Mouse (Mus musculus) stomach, embryonic 15.5 days (tissue): ENCODE measurements at regions not wholly inside any gene's neighbourhood (a gene's known extent, or its start where the extent isn't known, plus 50 kb on each side); places are given as distances from the start of the nearest gene placed in this dataset.
"Not testable (repeated sequence)": the region's sequence is repeated elsewhere in the genome, so short reads cannot be mapped to it uniquely, and the experiment has no call there.

ENCODE experiments used
- ATAC-seq: fragments of 200-750 bp; cut with Nextera tagmentation; 2 replicates; pipeline ENCODE4 v1.8.0; 2017; ENCODE audit warnings: low read depth, moderate number of reproducible peaks, moderate TSS enrichment; ENCODE audit not compliant: insufficient read depth, low FRiP score
- H3K27ac ChIP-seq: fragments of 300-500 bp; sonication (generic); 2 replicates; pipeline ENCODE4 v1.5.1; 2015; ENCODE audit warnings: mild to moderate bottlenecking, inconsistent platforms
- H3K27me3 ChIP-seq: fragments of 300-500 bp; sonication (generic); replicated peaks from 2 replicates; pipeline ENCODE4 v1.6.1; 2015; ENCODE audit warnings: inconsistent platforms
- H3K36me3 ChIP-seq: fragments of 300-500 bp; sonication (generic); 2 replicates; pipeline ENCODE4 v1.6.1; 2015; ENCODE audit warnings: inconsistent platforms
- H3K4me1 ChIP-seq: fragments of 300-500 bp; sonication (generic); 2 replicates; pipeline ENCODE4 v1.6.1; 2015; ENCODE audit warnings: inconsistent platforms
- H3K4me2 ChIP-seq: fragments of 300-500 bp; sonication (generic); 2 replicates; pipeline ENCODE4 v1.6.1; 2015; ENCODE audit warnings: mild to moderate bottlenecking, inconsistent platforms
- H3K4me3 ChIP-seq: fragments of 300-500 bp; sonication (generic); replicated peaks from 2 replicates; pipeline ENCODE4 v1.5.1; 2015; ENCODE audit warnings: inconsistent platforms
- H3K9ac ChIP-seq: fragments of 300-500 bp; sonication (generic); 2 replicates; pipeline ENCODE4 v1.6.1; 2015; ENCODE audit warnings: inconsistent platforms
- H3K9me3 ChIP-seq: fragments of 300-500 bp; sonication (generic); 2 replicates; pipeline ENCODE4 v1.6.1; 2016; ENCODE audit warnings: inconsistent platforms
- WGBS: fragments of 180-500 bp; shearing (Covaris S2); methylation state at CpG from one replicate; pipeline ENCODE4 v1.1.7; 2015; 5-methylcytosine and 5-hydroxymethylcytosine counted together

- not testable (repeated sequence) for H3K4me2 ChIP-seq, H3K27me3 ChIP-seq, H3K36me3 ChIP-seq, ATAC-seq, H3K9me3 ChIP-seq, H3K4me3 ChIP-seq, H3K9ac ChIP-seq, H3K4me1 ChIP-seq, H3K27ac ChIP-seq
- WGBS, result 82% methylated on average over 3 of the region's 3 CpGs
These were observed 306.7 kb upstream of the Ell2 start for GRCm38 (mm10) chr13:75399846-75400245.

GRCm38 (mm10) chr13:75420726-75421125 is 285.8 kb upstream of the Ell2 start:
- 63% methylated on average over 2 of the region's 2 CpGs for WGBS
- H3K27me3 ChIP-seq, result no peaks in the 10 kb centered on the region
- H3K9ac ChIP-seq, result no peak overlapping the region
- no peaks in the 10 kb centered on the region for H3K36me3 ChIP-seq
- no peak for ATAC-seq
- no peaks in the 10 kb centered on the region for H3K9me3 ChIP-seq
- no peaks in the 10 kb centered on the region for H3K4me1 ChIP-seq
- H3K4me2 ChIP-seq, result no peak overlapping the region
- H3K27ac ChIP-seq, result no peak overlapping the region
- H3K4me3 ChIP-seq, result no peak overlapping the region

- H3K4me3 ChIP-seq, result no peak overlapping the region
- ATAC-seq, result no peak
- H3K27ac ChIP-seq, result no peak overlapping the region
- no peak overlapping the region for H3K4me2 ChIP-seq
- H3K9me3 ChIP-seq, result no peaks in the 10 kb centered on the region
- no peaks in the 10 kb centered on the region for H3K4me1 ChIP-seq
- 74% methylated on average over 3 of the region's 3 CpGs for WGBS
- no peaks in the 10 kb centered on the region for H3K27me3 ChIP-seq
- H3K36me3 ChIP-seq, result no peaks in the 10 kb centered on the region
- no peak overlapping the region for H3K9ac ChIP-seq
These were observed 279.6 kb upstream of the Ell2 start for GRCm38 (mm10) chr13:75426971-75427370.

- WGBS, result 61% methylated on average over 2 of the region's 2 CpGs
- H3K4me3 ChIP-seq, result no peak overlapping the region
- H3K4me1 ChIP-seq, result no peaks in the 10 kb centered on the region
- no peak overlapping the region for H3K4me2 ChIP-seq
- H3K9me3 ChIP-seq, result no peaks in the 10 kb centered on the region
- H3K27me3 ChIP-seq, result no peaks in the 10 kb centered on the region
- H3K9ac ChIP-seq, result no peak overlapping the region
- ATAC-seq, result no peak
- H3K36me3 ChIP-seq, result no peaks in the 10 kb centered on the region
- H3K27ac ChIP-seq, result no peak overlapping the region
These were observed 267.4 kb upstream of the Ell2 start for GRCm38 (mm10) chr13:75439170-75439569.

DNA sequence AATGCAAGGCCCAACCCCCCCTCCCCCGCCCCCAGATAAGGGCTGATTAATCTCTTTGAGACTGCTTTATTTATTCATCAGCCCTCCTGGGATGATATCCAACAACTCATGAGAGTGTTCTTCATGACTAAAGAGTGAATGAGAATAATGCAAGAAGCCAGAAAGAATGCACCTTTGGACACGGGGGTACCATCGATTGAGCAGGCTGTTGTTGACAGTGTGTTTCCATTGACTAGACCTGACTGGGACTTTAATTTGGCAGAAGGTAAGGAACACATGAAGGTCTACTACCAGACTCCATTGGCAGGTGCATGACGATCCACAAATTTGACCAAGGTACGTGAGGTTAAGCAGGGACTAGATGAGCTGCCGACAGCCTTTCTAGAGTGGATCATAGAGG is 266.5 kb upstream of the Ell2 start:
- Histone ChIP-seq H3K27me3 (no peaks in the 10 kb centered on the region), H3K9me3 (no peaks in the 10 kb centered on the region), H3K4me1 (no peaks in the 10 kb centered on the region), H3K36me3 (no peaks in the 10 kb centered on the region), H3K4me3 (no peak overlapping the region), H3K4me2 (no peak overlapping the region), H3K9ac (no peak overlapping the region), H3K27ac (no peak overlapping the region)
- WGBS, result 91% methylated on average over 6 of the region's 6 CpGs
- no peak for ATAC-seq

- no peak overlapping the region for H3K4me3 ChIP-seq
- 50% methylated on average over 1 of the region's 1 CpGs for WGBS
- no peak overlapping the region for H3K4me2 ChIP-seq
- ATAC-seq, result no peak
- H3K27me3 ChIP-seq, result no peaks in the 10 kb centered on the region
- H3K36me3 ChIP-seq, result no peaks in the 10 kb centered on the region
- no peaks in the 10 kb centered on the region for H3K4me1 ChIP-seq
- no peaks in the 10 kb centered on the region for H3K9me3 ChIP-seq
- 0 out of 2 replicates have a peak overlapping the region, but pooled peaks have one; percentile 8 for H3K27ac ChIP-seq
- H3K9ac ChIP-seq, result no peak overlapping the region
These were observed 246.2 kb upstream of the Ell2 start for GRCm38 (mm10) chr13:75460335-75460878.

DNA sequence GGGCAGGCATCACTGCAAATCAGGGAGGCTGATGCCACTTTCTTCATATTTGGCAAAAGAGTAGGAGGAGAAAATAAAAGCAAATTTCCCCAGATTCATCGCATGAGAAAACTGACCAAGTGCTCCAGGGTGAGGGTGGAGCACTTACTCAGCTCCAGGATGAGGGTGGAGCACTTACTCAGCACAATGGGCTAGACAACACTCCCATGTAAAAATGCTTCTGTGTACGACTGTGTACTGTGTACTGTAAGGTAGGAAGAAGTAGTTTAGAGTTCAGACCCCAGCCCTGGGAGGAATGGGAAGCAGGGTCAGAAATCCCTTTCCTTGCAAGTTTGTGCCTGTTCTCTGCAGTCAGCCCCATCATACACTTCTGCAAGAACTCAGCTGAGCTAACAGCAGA is 245.3 kb upstream of the Ell2 start:
- 59% methylated on average over 2 of the region's 2 CpGs for WGBS
- Histone ChIP-seq H3K36me3 (no peaks in the 10 kb centered on the region), H3K9ac (no peak overlapping the region), H3K4me1 (no peaks in the 10 kb centered on the region), H3K4me3 (no peak overlapping the region), H3K27ac (no peak overlapping the region), H3K27me3 (no peaks in the 10 kb centered on the region), H3K9me3 (no peaks in the 10 kb centered on the region), H3K4me2 (no peak overlapping the region)
- ATAC-seq, result no peak

GRCm38 (mm10) chr13:75467225-75467624 is 239.3 kb upstream of the Ell2 start:
- H3K4me1 ChIP-seq, result no peaks in the 10 kb centered on the region
- H3K27me3 ChIP-seq, result no peaks in the 10 kb centered on the region
- H3K36me3 ChIP-seq, result no peaks in the 10 kb centered on the region
- no peak overlapping the region for H3K4me3 ChIP-seq
- no peak overlapping the region for H3K4me2 ChIP-seq
- no peak for ATAC-seq
- H3K9ac ChIP-seq, result no peak overlapping the region
- H3K9me3 ChIP-seq, result no peaks in the 10 kb centered on the region
- whole genome bisulfite sequencing, result 98% methylated on average over 2 of the region's 2 CpGs
- no peak overlapping the region for H3K27ac ChIP-seq

DNA sequence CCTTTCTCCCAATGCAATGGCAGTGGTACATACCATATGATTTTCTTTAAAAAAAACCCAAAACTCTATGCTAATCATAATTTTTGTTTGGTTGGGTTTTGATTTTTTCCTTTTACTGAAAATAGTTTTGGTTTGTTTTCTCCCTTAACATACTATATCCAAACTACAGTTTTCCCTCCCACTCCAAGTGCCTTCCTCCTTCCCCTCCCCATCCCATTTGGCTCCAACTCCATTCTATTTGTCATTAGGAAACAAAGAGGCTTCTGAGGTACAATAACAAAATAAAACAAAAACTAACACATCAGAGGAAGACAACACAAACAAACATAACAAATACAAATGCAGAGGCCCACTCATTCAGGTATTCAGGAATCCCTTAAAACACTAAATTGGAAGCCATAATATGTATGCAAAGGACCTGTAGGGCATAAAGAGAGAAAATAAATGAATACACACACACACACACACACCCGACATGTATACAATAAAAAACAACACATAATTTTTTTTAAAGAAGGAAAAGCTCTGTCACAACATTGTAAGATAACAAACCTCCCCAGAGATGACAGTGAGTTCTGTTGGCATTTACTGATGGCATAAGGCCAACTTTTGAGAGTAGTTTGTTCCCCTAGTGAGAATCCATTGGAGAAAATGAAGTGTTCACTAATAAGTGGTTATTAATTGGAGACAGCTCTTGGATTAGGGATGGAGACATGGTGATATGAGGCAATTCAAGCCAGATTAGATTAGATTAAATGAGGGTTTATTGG is 230.5 kb upstream of the Ell2 start:
- no peaks in the 10 kb centered on the region for H3K4me1 ChIP-seq
- H3K27ac ChIP-seq, result no peak overlapping the region
- H3K4me2 ChIP-seq, result no peak overlapping the region
- ATAC-seq, result no peak
- H3K27me3 ChIP-seq, result no peaks in the 10 kb centered on the region
- H3K9me3 ChIP-seq, result no peaks in the 10 kb centered on the region
- no peak overlapping the region for H3K4me3 ChIP-seq
- no peak overlapping the region for H3K9ac ChIP-seq
- no peaks in the 10 kb centered on the region for H3K36me3 ChIP-seq
- WGBS, result 81% methylated on average over 1 of the region's 1 CpGs

DNA sequence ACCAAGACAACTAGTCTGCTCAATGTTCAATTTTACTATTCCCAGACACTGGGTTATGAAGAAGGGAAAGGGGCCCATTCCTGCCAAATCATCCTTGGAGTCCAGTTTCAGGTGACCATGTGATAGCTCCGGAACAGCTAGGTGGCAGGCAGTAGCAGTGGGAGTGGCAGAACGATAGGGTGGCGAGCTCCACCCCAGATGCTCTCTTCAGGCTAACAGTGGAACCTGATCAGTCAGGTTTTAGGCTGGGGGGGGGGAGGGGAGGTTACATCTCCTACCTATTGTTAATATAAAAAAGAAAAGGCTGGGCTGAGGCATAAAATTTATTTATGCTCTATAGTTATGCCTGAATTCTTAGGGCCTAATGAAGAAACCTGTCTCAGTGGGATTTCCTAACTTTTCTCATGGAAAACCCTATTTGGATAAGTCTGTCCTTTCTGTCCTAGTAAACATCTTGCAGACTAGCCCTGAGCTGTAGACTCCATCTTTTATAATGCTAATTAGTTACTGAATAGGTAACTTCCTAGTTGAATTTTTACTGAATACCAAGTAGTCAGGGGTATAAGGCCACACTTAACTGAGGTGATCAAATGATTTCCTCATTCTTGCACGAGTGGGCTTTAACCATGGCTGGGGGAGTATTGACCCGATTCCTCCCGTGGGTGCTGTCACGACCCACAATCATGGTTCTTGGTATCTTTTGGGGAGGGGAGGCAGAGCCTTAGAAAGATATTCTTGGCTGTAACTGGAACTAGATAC is 223.2 kb upstream of the Ell2 start:
- not testable (repeated sequence) for H3K4me1 ChIP-seq, H3K36me3 ChIP-seq, H3K4me3 ChIP-seq, H3K27ac ChIP-seq, ATAC-seq, H3K9ac ChIP-seq, H3K27me3 ChIP-seq, H3K4me2 ChIP-seq, H3K9me3 ChIP-seq
- WGBS, result 86% methylated on average over 7 of the region's 7 CpGs

GRCm38 (mm10) chr13:75484252-75484651 is 222.3 kb upstream of the Ell2 start:
- H3K4me3 ChIP-seq, ATAC-seq, H3K9me3 ChIP-seq, H3K27ac ChIP-seq, H3K27me3 ChIP-seq, H3K36me3 ChIP-seq, H3K4me1 ChIP-seq, H3K9ac ChIP-seq, H3K4me2 ChIP-seq: not testable (repeated sequence)
- WGBS, result 84% methylated on average over 2 of the region's 2 CpGs

GRCm38 (mm10) chr13:75501530-75501929 is 205.0 kb upstream of the Ell2 start:
- Histone ChIP-seq H3K9me3 (no peaks in the 10 kb centered on the region), H3K27me3 (no peaks in the 10 kb centered on the region), H3K4me2 (no peak overlapping the region), H3K4me3 (no peak overlapping the region), H3K27ac (no peak overlapping the region), H3K9ac (no peak overlapping the region), H3K4me1 (no peaks in the 10 kb centered on the region), H3K36me3 (no peaks in the 10 kb centered on the region)
- WGBS, result 74% methylated on average over 3 of the region's 3 CpGs
- no peak for ATAC-seq
